Mouse (Mus musculus) spleen, postnatal 14 days (tissue): ENCODE data around the gene 4930558C23Rik.
"Not testable (repeated sequence)": the region's sequence is repeated elsewhere in the genome, so short reads cannot be mapped to it uniquely, and the experiment has no call there.

Source experiments
- DNase-seq, 2 experiments: peaks; one replicate each; pipeline ENCODE4 v3.0.0; 2021 to 2022; ENCODE audit warnings: low spot score in 2 of 2

The 4930558C23Rik gene

GRCm38 (mm10) chr3:95373208-95373607 lies 29.4 kb downstream of the 4930558C23Rik start:
- DNase-seq, result no peak

GRCm38 (mm10) chr3:95370101-95370500 lies 32.5 kb downstream of the 4930558C23Rik start:
- DNase-seq, result no peak

GRCm38 (mm10) chr3:95360276-95360675 lies 42.4 kb downstream of the 4930558C23Rik start:
- not testable (repeated sequence) for DNase-seq

GRCm38 (mm10) chr3:95357746-95358145 lies 44.9 kb downstream of the 4930558C23Rik start:
- no peak for DNase-seq

- peak; percentile 87 to 92 for DNase-seq
Measured at GRCm38 (mm10) chr3:95356701-95357449, 45.8 kb downstream of the 4930558C23Rik start, which contains the start of gene Setdb1. Setdb1 (minus strand) TSS chr3:95357202.

GRCm38 (mm10) chr3:95355911-95356544 lies 46.6 kb downstream of the 4930558C23Rik start:
- DNase-seq, result not testable (repeated sequence)

- DNase-seq, result no peak
Measured at GRCm38 (mm10) chr3:95349491-95349890, 53.1 kb downstream of the 4930558C23Rik start.

GRCm38 (mm10) chr3:95348343-95348742 lies 54.3 kb downstream of the 4930558C23Rik start:
- not testable (repeated sequence) for DNase-seq

- DNase-seq, result no peak
Measured at GRCm38 (mm10) chr3:95346454-95346853, 56.2 kb downstream of the 4930558C23Rik start.

GRCm38 (mm10) chr3:95343356-95344000 lies 59.2 kb downstream of the 4930558C23Rik start:
- DNase-seq, result not testable (repeated sequence)

- DNase-seq, result no peak
Measured at GRCm38 (mm10) chr3:95338251-95338650, 64.4 kb downstream of the 4930558C23Rik start.

- no peak for DNase-seq
Measured at GRCm38 (mm10) chr3:95337345-95337744, 65.3 kb downstream of the 4930558C23Rik start.
